Mouse (Mus musculus) ES-Bruce4 (cell line): ENCODE measurements around the gene Aox1. TPM values are rescaled to one million over a fixed set of nuclear protein-coding genes. Genes with fewer than 3 reads are reported as not detected.
"Not testable (repeated sequence)": the region's sequence is repeated elsewhere in the genome, so short reads cannot be mapped to it uniquely, and the experiment has no call there.

ENCODE experiments used
- H3K27ac ChIP-seq: 2 replicates; pipeline ENCODE4 v1.5.1; 2012; ENCODE audit warnings: low read length, inconsistent platforms; ENCODE audit not compliant: insufficient read depth
- H3K27me3 ChIP-seq: 2 replicates; pipeline ENCODE4 v1.6.1; 2012; ENCODE audit warnings: mild to moderate bottlenecking, low read length, inconsistent platforms; ENCODE audit not compliant: control insufficient read depth, poor library complexity, insufficient read depth, severe bottlenecking
- H3K36me3 ChIP-seq: 2 replicates; pipeline ENCODE4 v1.6.1; 2012; ENCODE audit warnings: inconsistent platforms, mild to moderate bottlenecking, low read length, moderate library complexity; ENCODE audit not compliant: control insufficient read depth, poor library complexity, insufficient read depth, severe bottlenecking
- H3K4me1 ChIP-seq: one replicate; pipeline ENCODE4 v1.8.1; 2011; ENCODE audit warnings: low read length; ENCODE audit not compliant: control insufficient read depth, insufficient read depth
- H3K4me3 ChIP-seq: 2 replicates; pipeline ENCODE4 v1.5.1; 2011; ENCODE audit warnings: low read depth, mild to moderate bottlenecking, low read length
- H3K9ac ChIP-seq: 2 replicates; pipeline ENCODE4 v1.6.1; 2012; ENCODE audit warnings: low read depth, mild to moderate bottlenecking, inconsistent platforms; ENCODE audit not compliant: poor library complexity, severe bottlenecking
- H3K9me3 ChIP-seq: replicated peaks from 2 replicates; pipeline ENCODE4 v1.6.1; 2012; ENCODE audit warnings: mild to moderate bottlenecking, low read length, inconsistent platforms; ENCODE audit not compliant: control insufficient read depth, poor library complexity, insufficient read depth, severe bottlenecking
- CTCF ChIP-seq: IDR thresholded peaks from one replicate; pipeline ENCODE4 v1.8.1; 2011; ENCODE audit warnings: low read depth, low read length
- EP300 ChIP-seq: IDR thresholded peaks from 2 replicates; pipeline ENCODE4 v1.6.1; 2011; ENCODE audit warnings: low read depth, low read length; ENCODE audit not compliant: insufficient read depth
- POLR2A ChIP-seq: IDR thresholded peaks from one replicate; pipeline ENCODE4 v1.8.1; 2011; ENCODE audit warnings: low read length; ENCODE audit not compliant: insufficient read depth
- polyA plus RNA-seq: library from polyadenylated mRNA; stranded (reverse); fragments of >200 nt; gene quantifications from 2 replicates; pipeline ENCODE4 v1.2.4, GENCODE M21; 2011; ENCODE audit warnings: low read depth; ENCODE audit not compliant: missing spikeins, insufficient read depth, insufficient read length

The Aox1 gene
- 0.37 and 0.52 TPM in 2 replicates for polyA plus RNA-seq

DNA sequence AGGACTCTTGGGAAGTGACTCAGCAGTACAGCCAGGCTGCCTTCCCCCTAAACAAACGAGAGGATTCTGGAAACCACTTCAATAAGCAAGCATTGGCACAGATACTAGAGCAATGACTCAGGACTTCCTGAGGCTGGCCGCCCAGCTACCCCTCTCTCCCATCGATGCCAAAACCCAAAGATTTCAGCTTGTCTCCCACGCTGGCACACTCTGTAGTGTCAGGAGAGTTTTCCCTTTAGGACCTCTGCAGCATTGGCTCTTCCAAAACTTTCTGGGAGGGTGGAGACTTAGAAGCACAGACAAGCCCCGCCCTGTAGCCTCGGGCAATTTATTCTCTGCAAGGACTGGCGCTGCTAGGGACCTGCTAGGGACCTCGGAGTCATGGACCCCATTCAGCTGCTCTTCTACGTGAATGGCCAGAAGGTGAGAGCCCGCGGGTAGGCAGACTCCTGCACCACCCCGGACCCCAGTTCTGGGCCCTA is at the start of gene Aox1:
Aox1 (plus strand) TSS at position 296 of the 482 bp plus-strand sequence.
- Histone ChIP-seq H3K9me3 (no peaks in the 10 kb centered on the region), H3K4me3 (peak within 1 kb of the TSS; percentile 42), H3K9ac (peak within 1 kb of the TSS; percentile 40; the same call in 1 of the 2 replicates), H3K27ac (peak within 1 kb of the TSS; percentile 72), H3K27me3 (no peaks in the 10 kb centered on the region), H3K4me1 (no peaks in the 10 kb centered on the region), H3K36me3 (peaks cover 6% of the 10 kb centered on the region)
- peak; percentile 45; the same call in 1 of the 2 replicates for TF ChIP-seq EP300
- TF ChIP-seq POLR2A, result no peak

DNA sequence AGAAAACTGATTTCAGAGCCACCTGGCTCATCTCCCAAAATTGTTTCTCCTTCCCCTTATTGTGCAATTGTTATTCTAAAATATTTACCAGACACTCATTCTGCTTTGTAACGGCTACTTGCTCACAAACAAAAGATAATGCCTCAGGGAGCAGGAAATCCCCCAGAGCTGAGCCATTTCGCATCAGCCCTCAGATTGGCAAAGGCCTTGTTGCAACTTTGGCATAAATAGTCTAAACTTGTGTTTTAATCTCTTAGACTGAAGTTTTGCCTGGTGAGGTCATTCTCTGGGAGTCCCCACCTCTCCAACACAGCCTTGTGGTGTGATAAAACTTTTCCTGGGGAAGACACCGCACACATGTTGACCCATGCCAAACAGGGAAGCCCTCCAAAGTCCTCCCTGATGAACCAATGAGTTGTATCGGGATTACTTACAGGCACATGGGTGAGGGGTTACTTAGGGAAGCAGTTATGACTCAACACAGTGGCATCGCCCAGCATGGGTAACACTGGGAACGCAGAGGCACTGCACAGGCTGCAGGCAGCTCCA is 40.6 kb upstream of the Aox1 start:
- H3K4me1 ChIP-seq, result peaks cover 5% of the 10 kb centered on the region
- no peak overlapping the region for H3K4me3 ChIP-seq
- H3K36me3 ChIP-seq, result no peaks in the 10 kb centered on the region
- peak overlapping the region; percentile 96 for H3K27ac ChIP-seq
- TF ChIP-seq CTCF (no peak), EP300 (peak; percentile 79)
- no peaks in the 10 kb centered on the region for H3K27me3 ChIP-seq
- no peaks in the 10 kb centered on the region for H3K9me3 ChIP-seq
- no peak overlapping the region for H3K9ac ChIP-seq

GRCm38 (mm10) chr1:57991277-57991676 is 38.5 kb upstream of the Aox1 start:
- no peak overlapping the region for H3K9ac ChIP-seq
- no peak for TF ChIP-seq EP300
- no peaks in the 10 kb centered on the region for H3K36me3 ChIP-seq
- peaks cover 5% of the 10 kb centered on the region for H3K4me1 ChIP-seq
- no peak overlapping the region for H3K27ac ChIP-seq
- no peak overlapping the region for H3K4me3 ChIP-seq
- H3K9me3 ChIP-seq, result no peaks in the 10 kb centered on the region
- no peaks in the 10 kb centered on the region for H3K27me3 ChIP-seq

DNA sequence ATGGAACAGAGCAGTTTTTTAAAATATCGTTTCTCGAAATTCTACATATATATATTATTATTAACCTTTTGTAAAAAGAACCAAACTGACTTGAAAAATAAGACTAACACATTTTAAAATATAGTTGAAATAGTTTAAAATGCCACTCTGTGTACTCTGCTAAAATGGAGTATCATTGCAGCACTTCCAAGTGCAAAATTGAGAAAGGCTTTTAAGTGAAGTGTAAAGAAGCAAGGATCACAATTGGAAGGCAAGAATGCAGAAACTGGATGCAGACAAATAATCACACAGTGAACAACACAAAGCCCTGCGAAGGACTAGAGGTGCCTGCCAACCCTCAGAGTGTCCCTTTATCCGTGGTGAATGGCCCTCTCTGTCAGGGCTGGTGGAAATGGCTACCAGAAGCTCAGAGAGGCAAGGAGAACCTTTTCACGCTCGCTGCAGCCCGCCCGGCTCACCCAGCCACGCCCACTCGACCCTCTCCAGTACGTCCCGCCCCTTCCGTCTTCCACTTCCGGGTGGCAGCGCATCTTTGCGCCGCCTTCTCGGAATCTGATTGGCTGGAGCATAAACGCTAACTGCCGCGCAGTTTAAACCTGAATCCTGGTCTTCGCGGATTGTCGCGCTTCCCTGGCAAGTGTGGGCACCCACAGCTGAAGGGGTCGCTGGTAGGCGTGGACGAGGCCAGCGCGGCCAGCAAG is 34.1 kb upstream of the Aox1 start, which contains the start of gene Sgo2a:
Sgo2a (plus strand) TSS at position 540 of the 701 bp plus-strand sequence.
- Histone ChIP-seq H3K36me3 (peaks cover 7% of the 10 kb centered on the region), H3K4me3 (peak within 1 kb of the TSS; percentile 97), H3K4me1 (no peaks in the 10 kb centered on the region), H3K27ac (peak within 1 kb of the TSS; percentile 53; the same call in 1 of the 2 replicates), H3K27me3 (no peaks in the 10 kb centered on the region), H3K9ac (peak within 1 kb of the TSS; percentile 86), H3K9me3 (no peaks in the 10 kb centered on the region)
- 0 out of 2 replicates have a peak, but pooled peaks have one; percentile 26 for TF ChIP-seq EP300
- TF ChIP-seq POLR2A, result peak; percentile 86
- no peak for TF ChIP-seq CTCF

GRCm38 (mm10) chr1:57996133-57996615 is 33.6 kb upstream of the Aox1 start:
- Histone ChIP-seq H3K9ac (peak overlapping the region; percentile 86), H3K27me3 (no peaks in the 10 kb centered on the region), H3K4me3 (peak overlapping the region; percentile 97), H3K9me3 (no peaks in the 10 kb centered on the region), H3K27ac (peak overlapping the region; percentile 26; the same call in 1 of the 2 replicates), H3K4me1 (no peaks in the 10 kb centered on the region), H3K36me3 (peaks cover 12% of the 10 kb centered on the region)
- TF ChIP-seq POLR2A, result no peak
- no peak for TF ChIP-seq CTCF
- TF ChIP-seq EP300, result no peak

DNA sequence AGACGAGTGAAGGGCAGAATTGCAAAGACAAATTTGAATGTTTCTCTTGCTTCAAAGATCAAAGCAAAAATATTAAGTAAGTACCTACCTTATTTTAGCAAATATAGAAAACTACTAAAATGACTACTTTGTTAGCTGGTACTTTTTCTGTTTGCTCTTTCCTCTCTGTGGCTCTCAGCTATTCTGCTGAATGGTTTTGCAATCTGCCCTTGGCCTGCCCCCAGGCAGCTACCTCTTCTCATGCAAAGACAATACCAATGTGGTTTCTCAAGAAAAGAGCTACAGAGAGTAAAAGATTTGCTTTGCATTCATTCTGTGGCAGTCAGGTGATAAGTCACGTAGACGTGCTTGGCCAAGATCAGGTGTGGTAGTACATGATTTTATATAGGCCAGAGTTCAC is 31.6 kb upstream of the Aox1 start:
- H3K36me3 ChIP-seq, result peaks cover 19% of the 10 kb centered on the region
- no peak overlapping the region for H3K9ac ChIP-seq
- peak overlapping the region; percentile 51 for H3K27ac ChIP-seq
- H3K4me3 ChIP-seq, result no peak overlapping the region
- H3K27me3 ChIP-seq, result no peaks in the 10 kb centered on the region
- no peaks in the 10 kb centered on the region for H3K4me1 ChIP-seq
- TF ChIP-seq EP300 (0 out of 2 replicates have a peak, but pooled peaks have one; percentile 20), POLR2A (no peak)
- H3K9me3 ChIP-seq, result no peaks in the 10 kb centered on the region

GRCm38 (mm10) chr1:58006388-58006787 is 23.3 kb upstream of the Aox1 start:
- not testable (repeated sequence) for H3K27me3 ChIP-seq, H3K27ac ChIP-seq, H3K9me3 ChIP-seq, H3K4me1 ChIP-seq, H3K9ac ChIP-seq, H3K4me3 ChIP-seq
- H3K36me3 ChIP-seq, result peaks cover 29% of the 10 kb centered on the region
